Mouse (Mus musculus) ES-E14 (cell line): ENCODE results near the gene C1qb.

Source experiments
- HCFC1 ChIP-seq: IDR thresholded peaks from 2 replicates; pipeline ENCODE4 v1.6.1; 2012; ENCODE audit warnings: low read length, inconsistent platforms, borderline replicate concordance; ENCODE audit not compliant: insufficient read depth
- ZNF384 ChIP-seq: IDR thresholded peaks from 2 replicates; pipeline ENCODE4 v1.6.1; 2012; ENCODE audit warnings: low read depth, low read length, inconsistent platforms

GRCm38 (mm10) chr4:136919526-136919925 lies 33.5 kb upstream of the C1qb start:
- no peak for TF ChIP-seq HCFC1
- no peak for TF ChIP-seq ZNF384
